Mouse (Mus musculus) kidney, postnatal 10 days (tissue): ENCODE measurements at regions not wholly inside any gene's neighbourhood (a gene's known extent, or its start where the extent isn't known, plus 50 kb on each side); places are given as distances from the start of the nearest gene placed in this dataset.

Source experiments
- DNase-seq: peaks from one replicate; pipeline ENCODE4 v3.0.0; 2021; ENCODE audit warnings: mixed read lengths

DNA sequence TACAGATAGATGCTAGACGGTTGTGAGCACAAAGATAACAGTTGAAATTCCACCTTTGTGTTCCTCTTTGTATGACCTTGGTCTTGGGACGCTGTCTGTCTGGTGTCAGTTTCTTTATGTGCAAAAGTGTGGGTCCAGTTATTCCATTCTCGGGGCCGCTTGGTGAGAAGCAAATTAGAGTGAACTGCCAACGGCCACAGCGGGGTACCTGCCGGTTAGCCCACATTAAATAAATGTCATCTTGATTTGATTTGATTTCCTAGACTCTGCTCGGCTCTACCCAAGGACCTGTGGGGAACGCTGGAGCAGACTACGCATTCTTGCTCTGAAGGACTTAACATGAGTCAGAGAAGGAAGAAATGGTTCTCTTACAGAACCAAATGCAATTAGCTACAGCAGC lies 155.0 kb upstream of the Igsf21 start:
- DNase-seq: no peak

DNA sequence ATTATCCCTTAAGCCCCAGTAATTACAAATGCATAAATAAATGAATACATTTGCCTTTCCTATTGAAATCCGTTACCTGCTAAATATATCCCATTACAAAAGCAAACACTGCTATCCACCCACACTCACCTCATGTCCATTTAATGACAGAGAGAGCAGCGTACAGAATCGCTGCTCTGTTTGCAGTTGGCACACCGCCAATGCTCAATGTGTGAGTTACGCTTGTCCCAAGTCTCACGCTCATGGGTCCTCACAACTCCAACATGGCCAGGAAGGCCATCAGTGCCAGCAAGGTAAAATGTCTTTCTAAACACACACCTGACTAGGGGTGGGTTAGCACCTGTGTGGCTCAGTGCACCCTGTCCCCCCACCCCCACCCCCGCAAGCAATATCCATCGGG lies 150.0 kb upstream of the Igsf21 start:
- DNase-seq: no peak

DNA sequence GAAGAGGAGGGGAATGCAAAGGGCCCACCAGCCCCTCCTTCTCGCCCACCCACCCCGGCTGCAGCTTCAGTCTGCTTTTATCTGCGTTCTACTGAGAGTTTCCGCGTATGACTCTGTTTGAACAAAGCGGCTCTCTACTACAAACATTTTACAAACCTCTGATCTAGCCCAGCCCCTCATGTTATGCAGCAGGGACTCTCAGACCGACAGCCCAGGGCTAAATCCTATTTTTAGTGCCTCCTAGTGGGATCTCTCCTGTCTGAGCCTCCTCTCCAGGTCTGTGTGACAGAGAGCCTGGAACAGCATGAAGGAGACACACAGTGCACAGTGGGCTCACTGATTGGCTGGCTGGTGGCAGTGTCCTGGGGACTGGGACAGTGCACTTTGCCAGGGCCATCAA lies 145.7 kb upstream of the Igsf21 start:
- no peak for DNase-seq

DNA sequence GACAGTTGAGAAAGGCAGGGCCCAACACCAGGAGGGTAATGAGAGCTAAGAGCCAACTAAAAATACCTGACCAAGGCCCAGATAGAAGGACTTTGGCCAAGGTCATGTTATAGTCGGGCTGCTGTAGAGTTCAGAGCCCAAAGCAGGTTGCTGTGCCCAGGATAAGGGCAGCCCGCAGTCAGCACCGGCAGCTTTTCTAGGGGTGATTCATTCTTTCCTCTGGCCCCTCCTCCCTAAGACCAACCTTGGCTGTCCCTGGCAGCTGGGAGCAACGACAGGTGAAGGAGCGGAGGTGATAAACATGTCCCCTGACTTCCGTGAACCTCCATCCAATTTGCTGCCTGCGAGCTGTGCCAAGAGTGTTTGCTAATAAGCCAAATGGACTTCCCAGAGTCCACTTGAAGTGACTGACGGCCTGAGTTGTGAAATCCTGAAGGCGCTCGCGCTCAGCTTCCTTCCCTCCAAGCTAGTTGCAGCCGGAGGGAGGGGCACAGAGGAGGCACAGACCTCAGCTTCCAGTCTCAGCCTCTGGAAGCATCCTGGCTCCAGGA lies 144.2 kb upstream of the Igsf21 start:
- no peak for DNase-seq

DNA sequence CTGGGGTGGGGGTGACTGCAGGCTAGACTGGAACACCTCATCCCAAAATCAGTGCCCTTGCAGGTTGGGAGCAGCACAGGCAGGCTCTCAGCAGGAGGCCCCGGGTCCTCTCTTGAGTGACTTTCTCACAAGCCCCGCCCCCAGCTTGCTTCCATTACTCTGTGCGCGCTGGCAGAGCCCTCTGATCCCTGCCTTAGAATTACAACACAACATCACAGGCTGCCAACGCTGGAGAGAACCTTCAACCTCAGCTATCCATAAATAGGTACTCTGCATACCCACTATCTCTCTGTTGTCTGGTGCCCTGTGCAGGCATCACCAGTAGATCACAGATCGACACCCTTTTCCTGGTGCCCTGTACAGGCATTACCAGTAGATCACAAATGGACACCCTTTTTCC lies 139.1 kb upstream of the Igsf21 start:
- DNase-seq: no peak

DNA sequence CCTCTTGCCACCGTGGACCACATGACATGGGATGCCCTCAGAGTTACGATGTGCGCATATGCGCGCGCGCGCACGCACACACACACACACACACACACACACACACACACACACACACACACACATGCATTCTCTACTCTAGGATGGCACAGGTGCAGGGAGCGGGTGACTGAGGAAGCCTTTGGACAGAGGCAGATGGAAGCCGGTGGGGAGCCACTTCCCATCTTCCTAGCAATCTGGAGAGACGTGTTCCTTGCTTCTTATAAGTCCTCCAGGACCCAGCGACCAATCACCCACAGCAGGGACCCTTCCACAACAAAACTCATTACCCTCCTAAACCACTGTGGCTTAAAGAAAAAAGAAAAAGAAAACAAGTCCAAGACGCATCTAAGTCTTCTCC lies 138.6 kb upstream of the Igsf21 start:
- no peak for DNase-seq

DNA sequence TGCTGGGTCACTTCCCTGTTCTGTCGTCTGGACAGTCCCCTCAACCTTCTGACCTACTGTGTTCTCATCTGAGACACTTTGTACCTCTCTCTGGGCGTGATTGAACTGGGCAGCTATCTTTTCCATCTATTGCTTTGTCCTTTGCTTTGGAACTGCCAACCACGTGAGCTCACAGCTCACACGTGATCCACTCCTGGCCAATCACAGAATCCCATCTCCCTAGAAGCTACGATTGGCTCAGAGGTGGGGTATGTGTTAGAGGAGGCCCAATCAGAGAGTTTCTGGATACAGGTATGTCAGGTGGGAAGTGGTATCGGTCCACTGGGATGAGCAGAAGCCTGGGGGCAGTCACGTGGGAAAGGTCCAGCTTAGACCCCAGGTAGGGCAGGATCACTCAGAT lies 137.0 kb upstream of the Igsf21 start:
- DNase-seq: no peak

DNA sequence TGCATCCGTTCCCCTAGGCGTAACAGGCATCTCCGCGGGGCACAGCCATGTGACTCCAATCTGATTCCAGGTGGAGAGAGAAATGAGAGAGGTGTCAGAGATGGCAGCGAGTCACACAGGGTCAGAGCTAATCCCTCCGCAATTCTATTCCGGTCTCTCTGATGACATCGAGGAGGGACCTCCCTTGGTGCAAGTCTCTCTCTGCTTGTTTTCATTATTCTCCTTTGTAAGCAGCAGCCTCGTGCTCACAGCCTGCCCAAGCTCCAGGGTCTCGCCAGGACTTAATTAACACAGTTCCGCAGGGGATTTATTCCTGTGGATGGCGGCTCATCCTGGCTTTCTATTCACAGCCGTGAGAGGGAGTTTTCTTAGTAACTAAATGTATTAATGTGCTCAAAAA lies 134.1 kb upstream of the Igsf21 start:
- DNase-seq: no peak

DNA sequence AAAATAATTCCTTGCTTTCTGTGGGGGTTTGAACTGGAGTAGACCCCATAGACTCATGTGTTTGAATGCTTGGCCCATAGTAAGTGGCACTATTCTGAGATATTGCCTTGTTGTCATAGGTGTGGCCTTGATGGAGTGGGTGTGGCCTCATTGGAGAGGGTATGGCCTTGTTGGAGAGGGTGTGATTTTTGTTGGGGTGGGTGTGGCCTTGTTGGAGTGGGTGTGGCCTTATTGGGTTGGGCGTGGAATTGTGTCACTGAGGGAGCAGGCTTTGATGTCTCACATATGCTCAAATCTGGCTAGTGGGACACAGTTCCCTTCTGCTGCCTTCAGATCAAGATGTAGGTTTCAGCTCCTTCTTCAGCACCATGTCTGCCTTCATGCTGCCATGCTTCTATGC lies 131.4 kb upstream of the Igsf21 start:
- DNase-seq: no peak

DNA sequence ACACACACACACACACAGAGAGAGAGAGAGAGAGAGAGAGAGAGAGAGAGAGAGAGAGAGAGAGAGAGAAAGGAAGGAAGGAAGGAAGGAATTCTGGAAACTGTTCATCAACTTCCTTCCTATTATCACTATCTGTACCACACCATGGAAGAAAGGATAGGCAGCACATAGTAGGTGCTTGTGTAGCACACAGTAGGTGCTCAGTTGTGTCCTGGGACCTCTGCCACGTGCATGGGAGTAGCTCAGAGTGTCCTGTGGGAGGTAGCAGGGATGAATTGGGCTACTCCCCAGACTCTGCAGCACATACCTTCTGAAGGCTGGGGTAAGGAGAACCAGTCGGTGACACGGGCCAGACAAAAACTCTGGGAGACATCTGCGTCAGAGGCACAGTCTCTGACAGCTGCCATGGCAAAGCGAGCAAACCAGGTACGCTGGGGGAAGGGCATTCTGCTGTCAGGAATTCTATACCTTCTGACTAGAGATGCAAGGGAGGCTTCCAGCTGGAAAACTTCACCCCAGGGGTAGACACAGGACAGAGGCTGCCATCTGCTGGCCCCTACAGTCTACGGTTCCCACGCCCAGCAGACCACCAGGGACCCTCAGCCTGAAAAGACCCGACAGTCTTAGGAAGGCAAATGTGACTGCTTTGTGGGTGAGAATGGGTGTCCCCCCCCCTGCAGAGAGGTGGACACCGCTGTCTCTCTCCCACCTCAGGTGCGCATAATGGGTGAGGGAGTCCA lies 126.2 kb upstream of the Igsf21 start:
- DNase-seq: no peak

DNA sequence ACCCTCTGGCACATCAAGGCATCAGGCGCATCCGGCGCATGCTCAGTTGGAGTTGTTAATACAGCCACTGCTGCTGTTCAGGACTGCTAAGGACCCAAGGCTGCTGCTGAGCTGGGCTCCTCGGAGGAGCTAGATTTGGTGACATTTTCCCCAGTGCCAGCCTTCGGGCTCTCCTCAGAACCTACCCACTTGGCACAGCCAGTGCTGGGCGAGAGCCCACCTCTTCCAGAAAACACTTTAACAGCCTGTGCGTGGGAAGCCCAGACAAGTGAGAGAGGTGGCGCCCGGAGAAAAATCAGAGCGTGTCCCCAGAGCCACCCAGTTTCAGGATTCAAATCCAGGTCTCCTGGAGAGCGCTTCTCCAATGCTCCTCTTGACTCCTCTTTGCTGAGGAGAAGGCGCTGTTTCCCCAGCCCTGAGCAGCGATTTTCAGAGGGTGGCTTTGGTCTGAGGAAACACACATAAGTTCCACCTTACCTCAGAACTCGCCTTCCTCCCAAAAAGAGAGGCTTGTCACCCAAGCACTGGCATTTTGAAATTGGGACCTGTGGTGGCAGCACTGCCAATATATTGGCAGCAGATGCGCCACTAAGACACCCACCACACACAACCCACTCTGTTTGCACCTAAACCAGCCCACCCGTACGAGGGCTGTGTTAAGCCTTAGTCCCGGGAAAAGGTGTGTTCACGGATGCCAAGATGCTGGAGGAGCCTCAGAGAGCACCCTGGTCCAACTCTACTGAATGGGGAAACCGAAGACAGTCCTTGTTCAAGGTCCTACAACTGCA lies 125.0 kb upstream of the Igsf21 start:
- DNase-seq: no peak

DNA sequence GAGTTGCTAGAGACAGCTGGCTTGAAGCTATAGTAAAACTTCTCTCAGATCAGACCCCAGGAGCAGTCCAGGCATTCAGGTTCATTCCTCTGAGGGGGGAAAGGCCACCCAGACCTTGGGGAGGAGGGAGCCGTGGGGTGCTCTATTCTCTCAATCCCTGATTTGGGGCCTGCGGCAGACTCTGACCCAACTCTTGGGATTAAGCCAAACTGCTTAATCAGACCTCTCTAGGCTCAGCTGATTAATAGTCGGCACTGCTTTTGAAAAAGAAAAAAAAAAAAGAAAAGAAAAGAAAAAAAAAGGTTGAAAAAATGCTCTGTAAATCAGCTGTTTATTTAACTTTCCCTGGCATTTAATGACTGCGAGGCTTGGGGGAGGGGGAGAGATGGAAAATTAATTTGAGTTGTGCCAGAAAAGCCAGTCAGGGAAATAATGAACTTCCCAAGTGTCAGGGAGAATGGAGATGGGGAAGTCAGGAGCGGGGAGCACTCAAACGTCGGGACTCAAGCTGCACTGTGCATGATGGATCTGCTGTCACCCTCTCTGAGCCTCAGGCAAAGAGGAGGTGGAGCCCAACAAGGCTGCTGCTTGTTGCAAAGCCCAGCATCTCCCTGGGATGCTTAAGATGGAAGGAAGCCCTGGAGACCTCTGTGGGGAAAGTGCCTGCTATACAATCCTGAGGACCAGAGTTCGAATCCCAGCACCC lies 120.5 kb upstream of the Igsf21 start:
- DNase-seq: no peak

DNA sequence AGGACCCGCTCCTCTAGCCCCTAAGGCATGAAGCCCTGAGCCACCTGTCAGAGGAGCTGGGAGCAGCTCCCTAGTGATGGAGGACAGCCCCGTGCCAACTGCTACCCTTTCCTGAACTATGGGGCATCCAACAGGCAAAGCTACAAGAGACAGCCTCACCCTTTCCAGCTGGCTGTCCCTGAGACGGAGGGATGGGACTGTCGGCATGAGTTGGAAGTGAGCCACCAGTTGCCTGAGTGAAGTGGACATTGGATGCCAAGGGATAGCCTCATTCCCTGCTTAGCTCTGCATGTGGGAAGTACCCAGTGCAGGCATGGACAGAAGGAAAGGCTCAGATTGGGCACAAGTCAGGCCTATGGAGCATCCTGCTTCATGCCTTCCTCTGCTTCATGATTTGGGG lies 112.3 kb upstream of the Igsf21 start:
- DNase-seq: no peak

DNA sequence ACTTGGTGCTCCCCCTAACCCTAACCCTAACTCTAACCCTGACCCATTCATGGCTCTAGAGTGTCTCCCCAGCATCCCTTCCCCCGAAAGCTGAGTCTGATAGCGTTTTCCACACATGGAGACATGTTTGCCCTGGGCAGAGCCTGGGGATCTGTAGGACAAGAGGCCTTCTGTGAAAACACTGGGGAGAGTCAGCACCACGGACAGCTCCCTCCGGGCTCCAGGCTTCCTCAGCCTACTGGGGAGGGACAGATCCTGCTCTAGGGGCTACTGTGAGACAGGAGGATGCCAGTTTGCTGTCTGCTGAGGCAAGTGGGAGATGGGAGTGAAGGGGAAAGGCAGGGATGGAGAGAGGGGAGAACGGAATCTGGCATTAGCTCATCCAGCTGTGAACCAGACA lies 111.5 kb upstream of the Igsf21 start:
- DNase-seq: peak; percentile 93

DNA sequence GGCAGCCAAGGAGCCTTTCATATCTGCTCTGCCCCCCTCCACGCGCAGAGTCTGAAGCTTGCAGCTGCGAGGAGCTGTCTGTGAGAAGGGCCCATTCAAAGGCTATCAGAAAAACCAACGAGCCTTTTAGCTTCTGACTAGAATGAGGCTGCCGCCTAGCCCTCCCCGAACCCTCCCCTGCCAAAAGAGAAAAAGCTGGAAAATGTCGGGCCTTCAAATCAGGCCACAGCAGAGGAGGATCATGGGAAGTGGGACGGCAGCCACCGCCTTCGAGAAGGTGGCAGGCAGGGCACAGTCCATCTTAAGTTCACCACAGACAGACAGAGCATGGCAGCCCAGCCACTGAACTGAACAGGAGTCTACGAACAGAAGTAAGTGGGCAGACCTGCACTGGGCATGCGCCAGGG lies 108.6 kb upstream of the Igsf21 start:
- no peak for DNase-seq

DNA sequence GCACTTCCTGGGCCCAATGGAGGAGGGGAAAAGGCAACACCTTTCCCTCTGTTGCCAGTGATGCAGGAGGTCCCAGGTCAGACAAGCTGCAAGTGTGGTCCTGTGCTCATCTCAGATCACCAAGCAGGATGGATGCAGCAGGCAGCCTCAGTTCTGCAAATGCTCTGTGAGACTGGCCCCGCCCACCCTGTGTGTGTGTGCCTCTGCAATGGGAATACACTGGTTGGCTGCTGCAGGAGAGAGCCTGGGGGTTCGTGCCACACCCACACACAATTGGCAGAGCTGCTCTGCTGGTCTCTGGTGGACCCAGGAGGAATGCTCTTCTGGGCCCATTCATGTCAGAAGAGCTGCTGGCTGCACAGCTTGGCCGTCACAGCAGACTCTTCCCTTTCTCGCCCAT lies 102.2 kb upstream of the Igsf21 start:
- DNase-seq: no peak

DNA sequence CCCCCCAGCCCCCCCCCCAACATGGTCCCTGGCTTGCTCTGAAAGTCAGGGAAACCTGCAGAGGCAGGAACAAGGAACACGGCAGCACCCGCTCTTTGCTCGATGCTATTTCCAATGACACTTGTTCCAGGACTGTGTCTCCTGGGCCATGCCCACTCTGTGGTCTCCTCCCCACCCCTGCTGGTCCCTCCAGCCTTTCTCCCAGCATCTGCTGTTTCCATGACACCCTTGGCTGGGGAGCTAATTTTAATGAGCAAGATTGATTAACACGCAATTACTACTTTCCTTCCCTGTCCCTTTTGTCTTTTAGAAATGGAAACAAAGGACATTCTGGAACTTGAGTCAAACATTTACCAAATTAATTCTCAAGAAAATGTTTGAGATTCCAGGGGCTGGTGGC lies 83.6 kb upstream of the Igsf21 start:
- no peak for DNase-seq

DNA sequence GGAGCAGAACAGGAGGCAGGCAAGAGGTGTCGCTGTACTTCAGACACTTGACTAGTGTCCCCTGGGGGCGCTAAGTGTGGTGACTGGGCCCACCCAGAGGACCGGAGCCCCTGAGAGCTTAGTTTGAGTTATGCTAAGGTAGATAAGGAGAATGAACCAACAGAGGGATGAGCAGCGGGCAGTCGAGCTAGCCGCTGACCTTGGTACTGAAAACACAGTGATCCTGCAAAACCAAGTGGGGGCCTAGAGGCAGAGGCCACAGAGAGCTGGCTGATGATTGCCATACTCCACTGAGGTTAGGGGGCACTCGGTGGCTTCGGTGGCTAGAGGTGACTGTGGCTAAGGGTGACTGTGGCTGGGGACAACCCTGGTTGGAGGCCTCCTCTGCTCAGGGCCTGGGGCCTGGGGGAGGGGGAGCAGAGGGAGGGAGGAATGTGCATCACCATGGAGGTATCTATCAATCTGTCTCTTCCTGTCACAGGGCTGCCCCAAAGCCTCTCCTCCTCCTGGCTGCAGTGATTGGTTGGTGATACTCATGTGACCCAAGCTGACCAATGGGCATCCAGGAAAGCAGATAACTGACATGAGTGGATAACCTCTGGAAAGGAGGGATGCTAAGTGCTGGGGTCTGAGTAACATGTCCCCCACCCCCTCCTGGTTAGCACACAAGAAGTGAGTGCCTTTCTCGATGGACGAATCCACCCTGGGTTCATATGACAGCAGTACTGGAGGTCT lies 80.3 kb upstream of the Igsf21 start:
- peak; percentile 39 for DNase-seq

DNA sequence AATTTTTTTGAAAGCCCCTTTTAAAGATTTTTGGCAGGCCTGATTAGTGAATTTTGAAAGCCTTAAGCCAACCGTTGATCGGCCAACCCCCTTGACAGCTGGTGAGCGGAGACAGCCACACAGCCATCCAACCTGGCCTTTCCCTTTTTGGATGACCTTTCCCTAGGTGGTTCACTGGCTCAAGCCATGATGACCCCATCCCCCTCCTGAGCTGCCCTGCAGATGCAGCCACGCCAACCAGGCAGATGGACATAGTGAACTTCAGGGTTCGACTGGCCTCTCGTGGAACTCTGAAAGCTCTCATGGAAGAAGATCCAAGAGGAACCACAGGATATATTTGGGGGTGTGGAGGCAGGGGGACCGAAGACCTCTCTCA lies 79.1 kb upstream of the Igsf21 start:
- no peak for DNase-seq

DNA sequence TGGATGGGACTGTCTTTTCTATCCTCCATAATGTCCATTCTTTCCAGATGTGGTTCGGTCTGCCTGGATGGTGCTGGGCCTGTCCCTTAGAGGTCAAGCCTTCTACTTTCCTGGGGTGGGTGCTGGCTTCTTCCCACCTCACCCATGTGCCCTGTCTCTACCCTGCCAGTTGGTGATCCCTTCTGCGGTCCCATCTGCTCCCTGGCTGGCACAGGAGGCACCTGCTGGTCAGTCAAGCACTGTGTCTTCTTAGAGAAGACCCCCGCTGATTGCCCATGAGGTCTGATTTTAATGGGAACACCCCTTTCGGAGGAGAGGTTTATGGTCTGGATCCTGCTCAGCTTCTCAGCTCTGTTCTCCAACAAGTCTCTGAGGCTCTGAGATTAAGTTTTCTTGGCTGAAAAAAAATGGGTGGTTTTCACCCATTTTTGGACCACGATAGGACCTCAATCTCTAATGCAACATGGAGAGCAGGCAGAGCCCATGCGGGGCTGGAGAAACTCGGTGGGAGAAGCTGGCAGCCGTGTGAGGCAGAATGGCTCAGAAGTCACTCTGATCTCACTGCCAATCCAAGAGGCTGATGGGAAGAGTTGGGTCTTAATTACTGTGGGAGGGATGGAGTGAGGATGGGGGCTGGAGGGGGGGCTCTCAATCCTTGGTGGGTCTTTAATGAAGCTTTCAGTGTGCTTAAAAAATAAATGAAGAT lies 78.5 kb upstream of the Igsf21 start:
- DNase-seq: no peak

DNA sequence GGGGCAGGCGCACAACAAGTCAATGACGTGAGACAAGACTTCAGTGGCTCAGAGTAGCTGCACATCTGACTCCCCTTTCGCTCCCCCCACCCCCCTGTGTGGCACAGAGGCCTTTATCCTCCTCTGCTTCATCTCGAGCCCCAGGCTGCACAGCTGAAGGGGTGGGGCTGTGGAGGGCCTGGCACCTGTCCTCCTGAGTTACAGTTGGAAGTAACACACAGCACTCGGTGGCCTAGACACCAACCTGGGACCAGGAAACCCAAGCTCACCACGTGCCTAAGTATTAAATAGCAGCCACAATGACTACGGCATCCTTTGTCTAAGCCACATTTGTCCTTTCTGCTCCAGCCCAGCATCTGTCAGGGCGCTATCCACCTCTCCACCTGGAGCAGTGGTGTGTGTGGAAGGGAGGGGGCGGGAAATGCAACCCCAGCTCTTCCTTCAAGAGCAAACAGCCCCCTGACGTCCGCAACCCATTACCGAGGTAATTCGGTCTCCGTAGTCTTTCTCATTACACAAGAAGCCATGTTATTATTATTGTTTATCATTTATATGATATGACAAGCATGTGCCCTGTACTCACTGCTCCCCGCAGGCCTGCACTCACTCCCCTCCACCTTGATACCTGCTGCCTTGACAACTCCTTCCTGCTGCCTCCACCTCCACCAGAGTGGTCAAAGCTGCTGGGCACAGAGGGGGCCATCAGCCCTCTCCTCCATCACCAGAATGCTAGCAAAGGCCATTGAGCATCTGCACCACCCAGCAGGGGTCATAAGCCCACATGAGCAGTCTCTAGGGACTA lies 73.7 kb upstream of the Igsf21 start:
- no peak for DNase-seq

DNA sequence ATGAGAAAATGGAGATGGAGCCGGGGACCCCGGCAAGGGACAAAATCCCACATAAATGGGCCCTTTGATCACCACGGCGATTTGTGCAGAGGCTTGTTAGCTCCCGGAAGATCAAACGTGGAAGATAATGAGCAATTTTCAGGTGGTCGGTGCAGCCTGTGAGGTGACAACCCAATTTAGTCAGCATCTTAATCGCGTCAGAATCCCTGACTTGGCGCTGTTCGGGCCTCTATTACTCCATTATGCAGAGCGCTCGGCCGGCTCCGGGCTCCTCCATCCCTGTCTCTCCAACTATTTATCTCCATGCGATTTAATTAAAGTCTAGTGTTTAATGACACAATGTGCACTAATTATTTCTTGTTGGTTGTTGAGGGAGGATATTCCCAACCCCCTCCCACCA lies 66.1 kb upstream of the Igsf21 start:
- no peak for DNase-seq
